Mouse (Mus musculus) E14TG2a.4 (cell line): ENCODE data around the gene Spdye4c.

Experiments
- CTCF ChIP-seq: conservative IDR thresholded peaks from 2 replicates; pipeline ENCODE4 v1.5.1; 2014; ENCODE audit warnings: low read length
- NANOG ChIP-seq: IDR thresholded peaks from 2 replicates; pipeline ENCODE4 v1.6.1; 2014; ENCODE audit warnings: borderline replicate concordance, low read length, mixed read lengths
- POU5F1 ChIP-seq: IDR thresholded peaks from 2 replicates; pipeline ENCODE4 v1.6.1; 2014; ENCODE audit warnings: low read length, borderline replicate concordance

GRCm38 (mm10) chr2:128544421-128545137 lies 46.4 kb upstream of the Spdye4c start:
- TF ChIP-seq CTCF (peak; percentile 80), NANOG (no peak), POU5F1 (no peak)
